Comparison of ENCODE assay signal across 9 mouse cellular contexts in the genomic region with DNA sequence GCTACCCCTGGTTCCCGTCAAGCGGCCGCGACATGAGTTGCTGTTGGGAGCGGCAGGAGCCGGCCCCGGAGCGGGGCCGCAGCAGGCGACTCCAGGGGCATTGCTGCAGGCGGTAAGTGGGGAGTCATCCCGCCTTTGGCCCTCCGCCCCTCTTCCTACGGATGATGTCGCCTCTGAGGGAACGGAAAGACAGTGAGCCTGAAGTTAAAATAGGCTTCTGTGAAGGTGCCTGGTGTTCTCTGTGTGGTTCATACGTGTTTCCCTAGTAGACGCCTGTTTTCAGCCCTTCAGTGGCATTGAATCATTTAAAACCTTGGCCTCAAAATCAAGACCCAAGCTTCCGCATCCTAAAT. TPM values are rescaled to one million over a fixed set of nuclear protein-coding genes. Genes with fewer than 3 reads are reported as not detected.
DNase-seq lines count a peak whose midpoint lies in the region; ATAC-seq and TF ChIP-seq lines count a peak whose summit lies in the region.
"Had no signal": no experiment of that assay in that cellular context is flagged by ENCODE, and none has a peak within 500 bp of the region (broad histone marks: within the 10 kb centered on the region; RNA-seq: fewer than 3 reads in every experiment).

No protein-coding gene starts in this region.

- 0% methylated on average over 17 of the region's 19 CpGs for WGBS in lung, embryonic 16.5 days
- WGBS in embryonic facial prominence, embryonic 15.5 days: under 1% methylated on average over 19 of the region's 19 CpGs
- WGBS in intestine, postnatal 0 days: under 1% methylated on average over 19 of the region's 19 CpGs
- under 1% methylated on average over 19 of the region's 19 CpGs for WGBS in neural tube, embryonic 15.5 days

- no peak for TF ChIP-seq CTCF in intestine, postnatal 0 days (IDR thresholded peaks at IDR 0.05; ENCODE audit: low read depth)

- H3K4me3 ChIP-seq in lung, embryonic 16.5 days (ENCODE audit: low read length): peak overlapping the region; percentile 99
- peak overlapping the region; percentile 99 for H3K4me3 ChIP-seq in embryonic facial prominence, embryonic 15.5 days (replicated peaks)
- peak overlapping the region; percentile 83 for H3K4me3 ChIP-seq in intestine, postnatal 0 days (ENCODE audit: low read depth, low read length)
- peak overlapping the region; percentile 69 for H3K4me3 ChIP-seq in neural tube, embryonic 15.5 days (replicated peaks)

- H3K4me2 ChIP-seq in lung, embryonic 16.5 days (ENCODE audit: low read depth, low read length): peak overlapping the region; percentile 85
- peak overlapping the region; percentile 59 for H3K4me2 ChIP-seq in embryonic facial prominence, embryonic 15.5 days (replicated peaks)
- peak overlapping the region; percentile 65 for H3K4me2 ChIP-seq in intestine, postnatal 0 days (replicated peaks; ENCODE audit: low read depth)
- peak overlapping the region; percentile 76 for H3K4me2 ChIP-seq in neural tube, embryonic 15.5 days

- H3K27me3 ChIP-seq in lung, embryonic 16.5 days (ENCODE audit: control insufficient read depth, insufficient read depth, low read depth, low read length): no peaks in the 10 kb centered on the region
- H3K27me3 ChIP-seq in embryonic facial prominence, embryonic 15.5 days: no peaks in the 10 kb centered on the region
- no peaks in the 10 kb centered on the region for H3K27me3 ChIP-seq in intestine, postnatal 0 days (replicated peaks; ENCODE audit: control insufficient read depth, insufficient read depth, low read length)
- H3K27me3 ChIP-seq in neural tube, embryonic 15.5 days (replicated peaks): no peaks in the 10 kb centered on the region

- no peak for DNase-seq in lung, adult 18-20 months
- DNase-seq in layer of hippocampus, adult 8-10 months (ENCODE audit: low spot score in 2 of 2): no peak
- DNase-seq in thymus, postnatal 14 days: no peak
- no peak for DNase-seq in embryo, embryonic 9.5 days (ENCODE audit: extremely low spot score)

- peaks cover 15% of the 10 kb centered on the region for H3K4me1 ChIP-seq in lung, embryonic 16.5 days (replicated peaks; ENCODE audit: control insufficient read depth, insufficient read depth, low read length)
- peaks cover 33% of the 10 kb centered on the region for H3K4me1 ChIP-seq in embryonic facial prominence, embryonic 15.5 days
- H3K4me1 ChIP-seq in intestine, postnatal 0 days (replicated peaks; ENCODE audit: control insufficient read depth, insufficient read depth, low read length): peaks cover 5% of the 10 kb centered on the region; the same call in 1 of the 2 replicates
- H3K4me1 ChIP-seq in neural tube, embryonic 15.5 days: peaks cover 27% of the 10 kb centered on the region

- ATAC-seq in lung, embryonic 16.5 days (ENCODE audit: low read depth): no peak; the same call in 1 of the 2 replicates
- no peak for ATAC-seq in embryonic facial prominence, embryonic 15.5 days (ENCODE audit: insufficient number of reproducible peaks, low FRiP score, low TSS enrichment, low read depth)
- no peak; the same call in 1 of the 2 replicates for ATAC-seq in intestine, postnatal 0 days
- ATAC-seq in neural tube, embryonic 15.5 days (ENCODE audit: low FRiP score): peak; percentile 35

- H3K36me3 ChIP-seq in lung, embryonic 16.5 days (ENCODE audit: control insufficient read depth, insufficient read depth, low read length): peaks cover 19% of the 10 kb centered on the region
- H3K36me3 ChIP-seq in embryonic facial prominence, embryonic 15.5 days: peaks cover 29% of the 10 kb centered on the region
- H3K36me3 ChIP-seq in intestine, postnatal 0 days (ENCODE audit: control insufficient read depth, insufficient read depth): peaks cover 25% of the 10 kb centered on the region
- H3K36me3 ChIP-seq in neural tube, embryonic 15.5 days: peaks cover 29% of the 10 kb centered on the region

- H3K27ac ChIP-seq in lung, embryonic 16.5 days (ENCODE audit: low read length): peak overlapping the region; percentile 82
- peak overlapping the region; percentile 84 for H3K27ac ChIP-seq in embryonic facial prominence, embryonic 15.5 days (replicated peaks)
- H3K27ac ChIP-seq in intestine, postnatal 0 days (ENCODE audit: low read depth, low read length): peak overlapping the region; percentile 47
- peak overlapping the region; percentile 84 for H3K27ac ChIP-seq in neural tube, embryonic 15.5 days (replicated peaks)

- 0 out of 2 replicates have a peak, but pooled peaks cover 2% of the 10 kb centered on the region for H3K9me3 ChIP-seq in lung, embryonic 16.5 days (ENCODE audit: control insufficient read depth, low read length)
- no peaks in the 10 kb centered on the region for H3K9me3 ChIP-seq in embryonic facial prominence, embryonic 15.5 days (replicated peaks)
- no peaks in the 10 kb centered on the region for H3K9me3 ChIP-seq in intestine, postnatal 0 days (ENCODE audit: control insufficient read depth)
- H3K9me3 ChIP-seq in neural tube, embryonic 15.5 days (replicated peaks): no peaks in the 10 kb centered on the region

- peak overlapping the region; percentile 97 for H3K9ac ChIP-seq in lung, embryonic 16.5 days (ENCODE audit: low read length)
- peak overlapping the region; percentile 97 for H3K9ac ChIP-seq in embryonic facial prominence, embryonic 15.5 days
- H3K9ac ChIP-seq in intestine, postnatal 0 days (ENCODE audit: low read depth, low read length): peak overlapping the region; percentile 85
- H3K9ac ChIP-seq in neural tube, embryonic 15.5 days (replicated peaks): peak overlapping the region; percentile 76

RNA-seq across cellular contexts. Expression of gene Snrnp40, which starts 0.3 kb away (rescaled TPM):
- polyA plus RNA-seq in lung, embryonic 16.5 days (2015; fragmentation: Nextera tagmentation; extraction: Ambion mirVana): 135 and 138 TPM in 2 replicates
- polyA plus RNA-seq in embryonic facial prominence, embryonic 15.5 days (2015; fragmentation: Nextera tagmentation; extraction: Ambion mirVana): 132 and 134 TPM in 2 replicates
- 44.3 and 46.1 TPM in 2 replicates for polyA plus RNA-seq in intestine, postnatal 0 days (2015; fragmentation: Nextera tagmentation; extraction: Ambion mirVana)
- polyA plus RNA-seq in neural tube, embryonic 15.5 days (2015; fragmentation: Nextera tagmentation; extraction: Ambion mirVana): 91.8 and 104 TPM in 2 replicates
- 10 to 100 TPM; 29.4 to 32.3 (median 30.6) TPM for total RNA-seq in layer of hippocampus, adult 8-10 months (2022)

RNA-seq across cellular contexts. Expression of gene Zcchc17, which starts 0.5 kb away (rescaled TPM):
- polyA plus RNA-seq in lung, embryonic 16.5 days (2015; fragmentation: Nextera tagmentation; extraction: Ambion mirVana): 62.5 and 72.0 TPM in 2 replicates
- 69.1 and 71.4 TPM in 2 replicates for polyA plus RNA-seq in embryonic facial prominence, embryonic 15.5 days (2015; fragmentation: Nextera tagmentation; extraction: Ambion mirVana)
- 46.4 and 49.2 TPM in 2 replicates for polyA plus RNA-seq in intestine, postnatal 0 days (2015; fragmentation: Nextera tagmentation; extraction: Ambion mirVana)
- polyA plus RNA-seq in neural tube, embryonic 15.5 days (2015; fragmentation: Nextera tagmentation; extraction: Ambion mirVana): 93.9 and 95.3 TPM in 2 replicates
- 10 to 100 TPM; 51.1 to 63.2 (median 59.1) TPM for total RNA-seq in layer of hippocampus, adult 8-10 months (2022)

RNA-seq across cellular contexts. Expression of gene Gm10570, which starts 51.7 kb away (rescaled TPM):
- not detected in 2 replicates for polyA plus RNA-seq in lung, embryonic 16.5 days (2015; fragmentation: Nextera tagmentation; extraction: Ambion mirVana)
- polyA plus RNA-seq in embryonic facial prominence, embryonic 15.5 days (2015; fragmentation: Nextera tagmentation; extraction: Ambion mirVana): 0.36 TPM in 1 of 2 replicates, not detected in the other
- not detected in 2 replicates for polyA plus RNA-seq in intestine, postnatal 0 days (2015; fragmentation: Nextera tagmentation; extraction: Ambion mirVana)
- polyA plus RNA-seq in neural tube, embryonic 15.5 days (2015; fragmentation: Nextera tagmentation; extraction: Ambion mirVana): 1.3 and 1.6 TPM in 2 replicates
- total RNA-seq in layer of hippocampus, adult 8-10 months (2022): 1 to 10 TPM in 2 of 4 experiments, under 1 TPM in 1, not detected in 1; 0.95 to 1.2 (median 1.1) TPM
- total RNA-seq: left cerebral cortex, postnatal 14 days had no signal

RNA-seq across cellular contexts. Expression of gene Fabp3, which starts 51.8 kb away (rescaled TPM):
- 41.0 and 54.4 TPM in 2 replicates for polyA plus RNA-seq in lung, embryonic 16.5 days (2015; fragmentation: Nextera tagmentation; extraction: Ambion mirVana)
- polyA plus RNA-seq in embryonic facial prominence, embryonic 15.5 days (2015; fragmentation: Nextera tagmentation; extraction: Ambion mirVana): 40.7 and 46.9 TPM in 2 replicates
- 5.0 and 7.1 TPM in 2 replicates for polyA plus RNA-seq in intestine, postnatal 0 days (2015; fragmentation: Nextera tagmentation; extraction: Ambion mirVana)
- polyA plus RNA-seq in neural tube, embryonic 15.5 days (2015; fragmentation: Nextera tagmentation; extraction: Ambion mirVana): 226 and 288 TPM in 2 replicates
- total RNA-seq in layer of hippocampus, adult 8-10 months (2022): 100 to 1,000 TPM in 1 of 4 experiments, 10 to 100 TPM in 3; 87.7 to 102 (median 95.3) TPM
